Mouse (Mus musculus) midbrain, embryonic 16.5 days (tissue): ENCODE measurements around the gene Dapp1. TPM values are rescaled to one million over a fixed set of nuclear protein-coding genes. Genes with fewer than 3 reads are reported as not detected.

ENCODE experiments used
- ATAC-seq: fragments of 200-750 bp; cut with Nextera tagmentation; 2 replicates; pipeline ENCODE4 v1.8.0; 2017; ENCODE audit warnings: moderate TSS enrichment
- H3K27ac ChIP-seq: fragments of 300-500 bp; sonication (generic); 2 replicates; pipeline ENCODE4 v1.5.1; 2014; ENCODE audit warnings: mild to moderate bottlenecking, low read length, mixed read lengths
- H3K27me3 ChIP-seq: fragments of 300-500 bp; sonication (generic); 2 replicates; pipeline ENCODE4 v1.6.1; 2014; ENCODE audit warnings: low read depth, low read length, mixed read lengths; ENCODE audit not compliant: control insufficient read depth, insufficient read depth
- H3K36me3 ChIP-seq: fragments of 300-500 bp; sonication (generic); 2 replicates; pipeline ENCODE4 v1.6.1; 2014; ENCODE audit warnings: mild to moderate bottlenecking, low read length, moderate library complexity, mixed read lengths; ENCODE audit not compliant: control insufficient read depth, insufficient read depth
- H3K4me1 ChIP-seq: fragments of 300-500 bp; sonication (generic); 2 replicates; pipeline ENCODE4 v1.6.1; 2014; ENCODE audit warnings: mild to moderate bottlenecking, low read length, mixed read lengths; ENCODE audit not compliant: control insufficient read depth, insufficient read depth
- H3K4me2 ChIP-seq: fragments of 300-500 bp; sonication (generic); 2 replicates; pipeline ENCODE4 v1.6.1; 2014; ENCODE audit warnings: mild to moderate bottlenecking, low read length, mixed read lengths
- H3K4me3 ChIP-seq: fragments of 300-500 bp; sonication (generic); 2 replicates; pipeline ENCODE4 v1.5.1; 2014; ENCODE audit warnings: low read depth, mild to moderate bottlenecking, low read length, moderate library complexity, mixed read lengths
- H3K9ac ChIP-seq: fragments of 300-500 bp; sonication (generic); 2 replicates; pipeline ENCODE4 v1.6.1; 2014; ENCODE audit warnings: low read depth, low read length, mixed read lengths
- H3K9me3 ChIP-seq: fragments of 300-500 bp; sonication (generic); replicated peaks from 2 replicates; pipeline ENCODE4 v1.6.1; 2014; ENCODE audit warnings: mild to moderate bottlenecking, low read length, mixed read lengths; ENCODE audit not compliant: control insufficient read depth, poor library complexity, severe bottlenecking
- WGBS: fragments of 180-500 bp; shearing (Covaris S2); extraction: QIAGEN DNeasy Blood & Tissue Kit; methylation state at CpG from one replicate; pipeline ENCODE4 v1.1.7; 2014; 5-methylcytosine and 5-hydroxymethylcytosine counted together
- polyA plus RNA-seq: library from polyadenylated mRNA; unstranded; fragments of >200 nt; fragmentation: Nextera tagmentation; extraction: Ambion mirVana; gene quantifications from 2 replicates; pipeline ENCODE4 v1.2.1, GENCODE M21; 2015

The Dapp1 gene
- polyA plus RNA-seq, 1 experiment from 2014 or later: 2.7 TPM

- Histone ChIP-seq H3K4me1 (no peaks in the 10 kb centered on the region), H3K4me2 (no peak overlapping the region), H3K4me3 (no peak overlapping the region), H3K27ac (no peak overlapping the region), H3K9ac (no peak overlapping the region), H3K27me3 (no peaks in the 10 kb centered on the region), H3K36me3 (peaks cover 26% of the 10 kb centered on the region), H3K9me3 (no peaks in the 10 kb centered on the region)
- no peak for ATAC-seq
- 85% methylated on average over 5 of the region's 5 CpGs for WGBS
Observed at GRCm38 (mm10) chr3:137897685-137898084, 83.7 kb downstream of the Dapp1 start.

DNA sequence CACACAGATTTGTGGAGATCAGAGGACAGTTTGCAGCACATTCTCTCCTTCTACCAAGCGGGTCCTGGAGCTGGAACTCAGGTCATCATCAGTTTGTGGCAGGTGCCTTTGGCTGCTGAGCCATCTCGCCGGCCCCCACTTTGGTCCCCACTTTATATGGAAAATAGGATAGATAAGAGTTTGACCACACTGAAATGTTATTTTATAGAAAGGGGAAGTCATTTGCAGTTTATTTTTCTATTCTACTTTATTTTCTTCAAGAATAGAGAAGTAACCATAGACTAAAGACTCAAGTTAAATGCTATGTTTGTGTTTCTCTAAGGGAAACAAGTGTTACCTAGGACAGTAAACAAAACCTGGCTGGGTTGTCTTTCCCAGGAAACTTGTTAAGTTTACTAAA is 84.5 kb downstream of the Dapp1 start:
- H3K4me2 ChIP-seq: no peak overlapping the region
- no peaks in the 10 kb centered on the region for H3K4me1 ChIP-seq
- ATAC-seq: no peak
- H3K27me3 ChIP-seq: no peaks in the 10 kb centered on the region
- H3K9ac ChIP-seq: no peak overlapping the region
- WGBS: 97% methylated on average over 3 of the region's 3 CpGs
- H3K4me3 ChIP-seq: no peak overlapping the region
- H3K36me3 ChIP-seq: peaks cover 24% of the 10 kb centered on the region
- H3K27ac ChIP-seq: no peak overlapping the region
- H3K9me3 ChIP-seq: no peaks in the 10 kb centered on the region

GRCm38 (mm10) chr3:137896386-137896785 is 85.0 kb downstream of the Dapp1 start:
- Histone ChIP-seq H3K9me3 (no peaks in the 10 kb centered on the region), H3K4me1 (no peaks in the 10 kb centered on the region), H3K4me2 (no peak overlapping the region), H3K27ac (no peak overlapping the region), H3K27me3 (no peaks in the 10 kb centered on the region), H3K4me3 (no peak overlapping the region), H3K9ac (no peak overlapping the region), H3K36me3 (peaks cover 24% of the 10 kb centered on the region)
- no peak for ATAC-seq
- 83% methylated on average over 4 of the region's 4 CpGs for WGBS

- Histone ChIP-seq H3K27me3 (no peaks in the 10 kb centered on the region), H3K9ac (no peak overlapping the region), H3K4me2 (no peak overlapping the region), H3K9me3 (no peaks in the 10 kb centered on the region), H3K27ac (no peak overlapping the region), H3K36me3 (peaks cover 24% of the 10 kb centered on the region), H3K4me1 (no peaks in the 10 kb centered on the region), H3K4me3 (no peak overlapping the region)
- ATAC-seq: no peak
- 89% methylated on average over 3 of the region's 3 CpGs for WGBS
Observed at GRCm38 (mm10) chr3:137895196-137895595, 86.1 kb downstream of the Dapp1 start.

- Histone ChIP-seq H3K4me1 (no peaks in the 10 kb centered on the region), H3K27ac (no peak overlapping the region), H3K4me3 (no peak overlapping the region), H3K36me3 (peaks cover 33% of the 10 kb centered on the region), H3K27me3 (no peaks in the 10 kb centered on the region), H3K9ac (no peak overlapping the region), H3K4me2 (no peak overlapping the region), H3K9me3 (no peaks in the 10 kb centered on the region)
- ATAC-seq: no peak
- 76% methylated on average over 4 of the region's 4 CpGs for WGBS
Observed at GRCm38 (mm10) chr3:137893789-137894188, 87.6 kb downstream of the Dapp1 start.

DNA sequence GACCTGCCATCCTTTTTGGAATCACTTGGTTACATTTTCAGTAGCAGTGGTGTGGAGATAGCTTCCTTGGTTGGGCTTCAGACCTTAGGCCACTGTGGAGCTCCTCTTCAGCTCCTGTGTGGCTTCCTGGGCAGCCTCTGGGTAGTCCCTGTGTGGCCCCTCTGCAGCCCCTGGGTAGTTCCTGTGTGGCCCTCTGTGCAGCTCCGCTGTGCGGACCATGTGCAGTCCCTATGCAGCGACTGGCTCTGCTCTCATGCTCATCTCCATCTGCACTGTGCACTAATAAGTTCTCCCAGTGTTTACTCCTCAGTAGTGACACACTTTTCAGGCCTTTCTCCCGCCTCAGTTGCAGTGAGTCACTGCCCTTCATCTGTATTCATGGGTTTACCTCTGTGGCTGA is 89.2 kb downstream of the Dapp1 start:
- ATAC-seq: no peak
- H3K36me3 ChIP-seq: peaks cover 26% of the 10 kb centered on the region
- no peaks in the 10 kb centered on the region for H3K27me3 ChIP-seq
- H3K9me3 ChIP-seq: no peaks in the 10 kb centered on the region
- WGBS: 95% methylated on average over 4 of the region's 4 CpGs
- H3K4me2 ChIP-seq: no peak overlapping the region
- no peak overlapping the region for H3K9ac ChIP-seq
- no peak overlapping the region for H3K27ac ChIP-seq
- no peak overlapping the region for H3K4me3 ChIP-seq
- no peaks in the 10 kb centered on the region for H3K4me1 ChIP-seq

DNA sequence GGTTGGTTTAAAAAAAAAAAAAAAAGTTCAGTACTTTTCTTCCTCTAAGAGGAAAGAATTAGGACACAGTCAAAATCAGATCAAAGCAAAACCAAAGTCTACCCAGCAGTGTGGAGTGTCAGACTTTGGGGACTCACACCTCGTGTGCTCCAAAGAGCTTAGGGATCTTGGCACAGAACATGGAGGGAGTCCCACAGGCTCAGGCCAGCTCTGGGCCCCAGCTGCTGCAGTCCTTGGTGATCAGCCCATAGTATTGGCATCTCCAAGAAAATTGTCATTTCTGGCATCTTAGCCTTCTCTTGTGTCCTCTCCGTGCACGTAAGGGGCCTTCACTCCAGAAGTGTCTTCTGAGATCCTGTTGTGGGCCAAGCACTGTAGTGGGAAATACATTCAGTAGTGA is 90.3 kb downstream of the Dapp1 start:
- no peaks in the 10 kb centered on the region for H3K27me3 ChIP-seq
- no peaks in the 10 kb centered on the region for H3K4me1 ChIP-seq
- no peak overlapping the region for H3K4me3 ChIP-seq
- no peak overlapping the region for H3K4me2 ChIP-seq
- ATAC-seq: no peak
- no peak overlapping the region for H3K27ac ChIP-seq
- H3K36me3 ChIP-seq: peaks cover 26% of the 10 kb centered on the region
- H3K9me3 ChIP-seq: no peaks in the 10 kb centered on the region
- H3K9ac ChIP-seq: no peak overlapping the region
- WGBS: 69% methylated on average over 3 of the region's 3 CpGs

GRCm38 (mm10) chr3:137887961-137888360 is 93.4 kb downstream of the Dapp1 start:
- Histone ChIP-seq H3K9me3 (no peaks in the 10 kb centered on the region), H3K4me3 (no peak overlapping the region), H3K4me1 (no peaks in the 10 kb centered on the region), H3K4me2 (no peak overlapping the region), H3K9ac (no peak overlapping the region), H3K27me3 (no peaks in the 10 kb centered on the region), H3K27ac (no peak overlapping the region), H3K36me3 (peaks cover 16% of the 10 kb centered on the region)
- WGBS: 64% methylated on average over 7 of the region's 7 CpGs
- ATAC-seq: no peak

- no peak overlapping the region for H3K27ac ChIP-seq
- no peaks in the 10 kb centered on the region for H3K27me3 ChIP-seq
- no peak overlapping the region for H3K4me3 ChIP-seq
- no peak overlapping the region for H3K4me2 ChIP-seq
- H3K9ac ChIP-seq: no peak overlapping the region
- H3K4me1 ChIP-seq: no peaks in the 10 kb centered on the region
- no peaks in the 10 kb centered on the region for H3K9me3 ChIP-seq
- no peak for ATAC-seq
- WGBS: 92% methylated on average over 5 of the region's 5 CpGs
- H3K36me3 ChIP-seq: no peaks in the 10 kb centered on the region
Observed at GRCm38 (mm10) chr3:137881093-137881492, 100.3 kb downstream of the Dapp1 start.
